Mouse (Mus musculus): Measurements from ENCODE around the gene Olfr1412.

DNA sequence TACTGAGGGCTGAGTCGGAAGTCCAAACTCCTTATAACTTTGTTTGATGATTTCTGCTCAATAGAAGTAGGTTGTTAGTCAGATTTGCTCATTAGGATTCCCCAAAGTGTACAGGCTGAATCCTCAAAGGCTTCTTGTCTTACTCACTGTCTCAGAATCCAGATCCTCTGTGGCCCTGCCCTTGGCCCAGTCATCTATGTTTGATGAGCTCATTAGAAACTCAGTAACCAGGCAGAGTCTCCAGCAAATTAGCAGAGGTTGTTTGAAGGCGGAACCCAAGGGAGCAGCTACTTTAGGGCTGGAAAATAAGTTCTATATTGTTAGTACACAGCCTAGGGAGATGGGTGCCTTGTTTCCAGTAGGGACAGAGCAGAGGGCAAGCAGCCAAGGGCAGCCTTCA, 39.6 kb upstream of the Olfr1412 start:
- no peak for TF ChIP-seq CTCF (IDR thresholded peaks at IDR 0.05; ENCODE audit: extremely low read depth, insufficient read depth, insufficient read length, insufficient replicate concordance)
- TF ChIP-seq POLR2A (IDR thresholded peaks at IDR 0.05; ENCODE audit: low read depth, low read length): no peak
